Mouse (Mus musculus): ENCODE data around the gene Pla2g2c. TPM values are rescaled to one million over a fixed set of nuclear protein-coding genes. Genes with fewer than 3 reads are reported as not detected.

The Pla2g2c gene
- polyA plus RNA-seq, 1 experiment from 2014 or later: 0.49 TPM

GRCm38 (mm10) chr4:138739136-138739851 lies 14.7 kb downstream of the Pla2g2c start:
- DNase-seq (ENCODE audit: low spot score): no peak
- H3K9me3 ChIP-seq: no peaks in the 10 kb centered on the region
- H3K4me1 ChIP-seq: peaks cover 10% of the 10 kb centered on the region; the same call in 1 of the 2 replicates
- H3K27me3 ChIP-seq (ENCODE audit: insufficient read depth, poor library complexity, severe bottlenecking): peaks cover 54% of the 10 kb centered on the region; the same call in 1 of the 2 replicates
- no peak overlapping the region; the same call in 1 of the 2 replicates for H3K27ac ChIP-seq
- no peak overlapping the region for H3K4me3 ChIP-seq
- H3K36me3 ChIP-seq: no peaks in the 10 kb centered on the region
- WGBS: 27% methylated on average over 7 of the region's 7 CpGs

- Histone ChIP-seq H3K4me1 (peaks cover 11% of the 10 kb centered on the region; the same call in 1 of the 2 replicates), H3K4me3 (no peak overlapping the region), H3K36me3 (no peaks in the 10 kb centered on the region), H3K27me3 (ENCODE audit: insufficient read depth, poor library complexity, severe bottlenecking) (peaks cover 64% of the 10 kb centered on the region; the same call in 1 of the 2 replicates), H3K27ac (peak overlapping the region; percentile 47; the same call in 1 of the 2 replicates), H3K9me3 (no peaks in the 10 kb centered on the region)
- no peak for DNase-seq (ENCODE audit: low spot score)
- WGBS: 62% methylated on average over 4 of the region's 4 CpGs
These were observed 21.3 kb downstream of the Pla2g2c start for GRCm38 (mm10) chr4:138745884-138746283.

- no peak overlapping the region for H3K4me3 ChIP-seq
- H3K27ac ChIP-seq: no peak overlapping the region
- no peaks in the 10 kb centered on the region for H3K36me3 ChIP-seq
- peaks cover 61% of the 10 kb centered on the region; the same call in 1 of the 2 replicates for H3K27me3 ChIP-seq (ENCODE audit: insufficient read depth, poor library complexity, severe bottlenecking)
- WGBS: 81% methylated on average over 9 of the region's 9 CpGs
- peaks cover 8% of the 10 kb centered on the region; the same call in 1 of the 2 replicates for H3K4me1 ChIP-seq
- H3K9me3 ChIP-seq: no peaks in the 10 kb centered on the region
- DNase-seq (ENCODE audit: low spot score): no peak
These were observed 22.3 kb downstream of the Pla2g2c start for GRCm38 (mm10) chr4:138746866-138747265.

- no peak for DNase-seq (ENCODE audit: low spot score)
- H3K27ac ChIP-seq: no peak overlapping the region
- peaks cover 8% of the 10 kb centered on the region; the same call in 1 of the 2 replicates for H3K4me1 ChIP-seq
- H3K9me3 ChIP-seq: peaks cover 4% of the 10 kb centered on the region; the same call in 1 of the 2 replicates
- H3K4me3 ChIP-seq: no peak overlapping the region
- no peaks in the 10 kb centered on the region for H3K36me3 ChIP-seq
- 67% methylated on average over 10 of the region's 10 CpGs for WGBS
- H3K27me3 ChIP-seq (ENCODE audit: insufficient read depth, poor library complexity, severe bottlenecking): peaks cover 53% of the 10 kb centered on the region; the same call in 1 of the 2 replicates
These were observed 23.3 kb downstream of the Pla2g2c start for GRCm38 (mm10) chr4:138747851-138748250.

GRCm38 (mm10) chr4:138748369-138749072 lies 23.9 kb downstream of the Pla2g2c start:
- Histone ChIP-seq H3K4me1 (peaks cover 8% of the 10 kb centered on the region; the same call in 1 of the 2 replicates), H3K27ac (no peak overlapping the region), H3K4me3 (no peak overlapping the region), H3K36me3 (no peaks in the 10 kb centered on the region), H3K27me3 (ENCODE audit: insufficient read depth, poor library complexity, severe bottlenecking) (peaks cover 47% of the 10 kb centered on the region; the same call in 1 of the 2 replicates), H3K9me3 (peaks cover 4% of the 10 kb centered on the region; the same call in 1 of the 2 replicates)
- no peak for DNase-seq (ENCODE audit: low spot score)
- 50% methylated on average over 8 of the region's 8 CpGs for WGBS

GRCm38 (mm10) chr4:138752603-138753002 lies 28.0 kb downstream of the Pla2g2c start:
- Histone ChIP-seq H3K9me3 (peaks cover 4% of the 10 kb centered on the region; the same call in 1 of the 2 replicates), H3K27ac (no peak overlapping the region), H3K27me3 (ENCODE audit: insufficient read depth, poor library complexity, severe bottlenecking) (peaks cover 24% of the 10 kb centered on the region; the same call in 1 of the 2 replicates), H3K4me3 (no peak overlapping the region), H3K36me3 (no peaks in the 10 kb centered on the region), H3K4me1 (peaks cover 19% of the 10 kb centered on the region)
- no peak for DNase-seq (ENCODE audit: low spot score)
- WGBS: 89% methylated on average over 6 of the region's 6 CpGs

- peaks cover 24% of the 10 kb centered on the region; the same call in 1 of the 2 replicates for H3K27me3 ChIP-seq (ENCODE audit: insufficient read depth, poor library complexity, severe bottlenecking)
- H3K4me3 ChIP-seq: no peak overlapping the region
- 77% methylated on average over 3 of the region's 3 CpGs for WGBS
- peaks cover 19% of the 10 kb centered on the region for H3K4me1 ChIP-seq
- H3K36me3 ChIP-seq: no peaks in the 10 kb centered on the region
- no peak overlapping the region for H3K27ac ChIP-seq
- DNase-seq (ENCODE audit: low spot score): no peak
- H3K9me3 ChIP-seq: peaks cover 4% of the 10 kb centered on the region; the same call in 1 of the 2 replicates
These were observed 29.0 kb downstream of the Pla2g2c start for GRCm38 (mm10) chr4:138753608-138754007.

- H3K27ac ChIP-seq: no peak overlapping the region
- peaks cover 4% of the 10 kb centered on the region; the same call in 1 of the 2 replicates for H3K9me3 ChIP-seq
- H3K36me3 ChIP-seq: no peaks in the 10 kb centered on the region
- H3K27me3 ChIP-seq (ENCODE audit: insufficient read depth, poor library complexity, severe bottlenecking): peaks cover 17% of the 10 kb centered on the region; the same call in 1 of the 2 replicates
- no peak overlapping the region for H3K4me3 ChIP-seq
- DNase-seq (ENCODE audit: low spot score): no peak
- peaks cover 26% of the 10 kb centered on the region for H3K4me1 ChIP-seq
- WGBS: 50% methylated on average over 9 of the region's 9 CpGs
These were observed 29.8 kb downstream of the Pla2g2c start for GRCm38 (mm10) chr4:138754432-138754831.

- Histone ChIP-seq H3K4me3 (no peak overlapping the region), H3K4me1 (peaks cover 26% of the 10 kb centered on the region), H3K27me3 (ENCODE audit: insufficient read depth, poor library complexity, severe bottlenecking) (peaks cover 12% of the 10 kb centered on the region; the same call in 1 of the 2 replicates), H3K36me3 (no peaks in the 10 kb centered on the region), H3K9me3 (peaks cover 4% of the 10 kb centered on the region; the same call in 1 of the 2 replicates), H3K27ac (peak overlapping the region; percentile 19; the same call in 1 of the 2 replicates)
- 67% methylated on average over 4 of the region's 4 CpGs for WGBS
- no peak for DNase-seq (ENCODE audit: low spot score)
These were observed 30.8 kb downstream of the Pla2g2c start for GRCm38 (mm10) chr4:138755439-138755838.

- Histone ChIP-seq H3K27ac (no peak overlapping the region), H3K36me3 (no peaks in the 10 kb centered on the region), H3K4me3 (no peak overlapping the region), H3K9me3 (peaks cover 4% of the 10 kb centered on the region; the same call in 1 of the 2 replicates), H3K4me1 (peaks cover 26% of the 10 kb centered on the region), H3K27me3 (ENCODE audit: insufficient read depth, poor library complexity, severe bottlenecking) (peaks cover 6% of the 10 kb centered on the region; the same call in 1 of the 2 replicates)
- no peak for DNase-seq (ENCODE audit: low spot score)
- 81% methylated on average over 11 of the region's 11 CpGs for WGBS
These were observed 31.4 kb downstream of the Pla2g2c start for GRCm38 (mm10) chr4:138755983-138756382.

GRCm38 (mm10) chr4:138757416-138757815 lies 32.8 kb downstream of the Pla2g2c start, which contains the start of gene Pla2g2f:
Pla2g2f (minus strand) TSS chr4:138757626.
- no peaks in the 10 kb centered on the region; the same call in 1 of the 2 replicates for H3K27me3 ChIP-seq (ENCODE audit: insufficient read depth, poor library complexity, severe bottlenecking)
- WGBS: 80% methylated on average over 8 of the region's 8 CpGs
- no peak for DNase-seq (ENCODE audit: low spot score)
- peaks cover 26% of the 10 kb centered on the region for H3K4me1 ChIP-seq
- H3K4me3 ChIP-seq: no peak within 1 kb of the TSS
- no peak within 1 kb of the TSS for H3K27ac ChIP-seq
- peaks cover 4% of the 10 kb centered on the region; the same call in 1 of the 2 replicates for H3K9me3 ChIP-seq
- H3K36me3 ChIP-seq: no peaks in the 10 kb centered on the region

GRCm38 (mm10) chr4:138762266-138762665 lies 37.7 kb downstream of the Pla2g2c start:
- peaks cover 7% of the 10 kb centered on the region; the same call in 1 of the 2 replicates for H3K4me1 ChIP-seq
- no peaks in the 10 kb centered on the region for H3K36me3 ChIP-seq
- WGBS: 64% methylated on average over 9 of the region's 9 CpGs
- no peaks in the 10 kb centered on the region for H3K9me3 ChIP-seq
- H3K27ac ChIP-seq: no peak overlapping the region
- peaks cover 3% of the 10 kb centered on the region; the same call in 1 of the 2 replicates for H3K27me3 ChIP-seq (ENCODE audit: insufficient read depth, poor library complexity, severe bottlenecking)
- H3K4me3 ChIP-seq: no peak overlapping the region
- DNase-seq (ENCODE audit: low spot score): no peak
